Mouse (Mus musculus) lung, postnatal 14 days (tissue): Measurements from ENCODE around the gene Tent5c.
A peak's percentile ranks its signal among the peaks of the same experiment; 100 is the strongest.
"Not testable (repeated sequence)": the region's sequence is repeated elsewhere in the genome, so short reads cannot be mapped to it uniquely, and the experiment has no call there.

Experiments
- DNase-seq: peaks from one replicate; pipeline ENCODE4 v3.0.0; 2021

The Tent5c gene

DNA sequence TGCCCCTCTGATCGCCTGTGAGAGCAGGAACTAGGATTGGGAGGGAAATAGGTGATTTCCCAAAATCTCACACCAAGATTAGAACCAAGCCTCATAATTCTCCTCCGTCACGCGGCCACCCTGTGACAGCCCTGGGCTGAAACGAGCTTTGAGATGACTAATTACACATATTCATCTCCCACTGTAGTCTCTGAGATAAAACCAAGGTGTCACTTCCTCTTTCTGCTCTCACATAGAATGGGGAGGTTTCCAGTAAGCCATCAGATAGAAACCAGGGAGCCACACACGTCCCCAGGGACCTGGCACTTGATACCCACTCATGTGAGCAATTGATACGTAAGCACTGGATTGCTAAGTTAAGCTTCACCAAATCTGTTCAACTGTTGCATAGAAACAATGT is 52.4 kb downstream of the Tent5c start:
- no peak for DNase-seq

DNA sequence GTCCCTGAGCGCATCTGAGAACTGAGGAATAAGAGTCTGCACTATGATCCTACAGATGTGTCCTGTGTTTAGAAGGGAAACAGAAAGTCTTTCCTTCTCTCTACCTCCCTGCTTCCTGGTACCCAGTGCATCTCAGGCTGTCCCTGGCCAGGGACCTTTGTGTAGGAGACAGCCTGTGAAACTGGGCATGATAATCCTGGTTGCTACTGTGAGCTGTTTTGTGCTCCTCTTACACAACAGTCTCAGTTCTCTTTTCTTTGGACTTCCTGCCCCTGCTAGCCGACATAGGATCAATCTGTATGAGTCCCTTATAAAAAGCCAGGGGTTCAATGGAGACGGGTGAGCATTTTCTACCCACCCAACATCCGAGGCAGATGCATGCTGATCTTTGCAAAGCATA is 57.4 kb downstream of the Tent5c start:
- DNase-seq = no peak

DNA sequence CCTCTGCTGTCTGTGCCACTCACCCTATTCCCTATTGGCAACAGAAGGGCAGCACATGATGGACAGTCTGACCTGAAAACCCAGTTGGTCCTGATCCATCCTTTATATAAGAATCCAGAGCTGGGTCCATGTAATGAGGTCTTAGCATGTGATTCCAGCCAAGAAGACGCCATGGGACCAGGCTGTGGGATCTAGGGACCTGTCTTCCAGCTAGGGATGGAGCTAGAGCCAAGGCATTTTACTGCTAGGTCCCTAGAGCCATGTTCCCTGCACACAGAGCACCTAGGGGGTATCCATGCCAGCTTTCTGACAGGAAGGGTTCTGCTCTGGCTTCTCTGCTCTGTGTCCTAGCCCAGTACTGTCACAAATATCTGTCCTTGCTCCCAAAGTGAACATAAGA is 58.4 kb downstream of the Tent5c start:
- DNase-seq = no peak

GRCm38 (mm10) chr3:100430101-100430500 is 59.0 kb downstream of the Tent5c start:
- no peak for DNase-seq

DNA sequence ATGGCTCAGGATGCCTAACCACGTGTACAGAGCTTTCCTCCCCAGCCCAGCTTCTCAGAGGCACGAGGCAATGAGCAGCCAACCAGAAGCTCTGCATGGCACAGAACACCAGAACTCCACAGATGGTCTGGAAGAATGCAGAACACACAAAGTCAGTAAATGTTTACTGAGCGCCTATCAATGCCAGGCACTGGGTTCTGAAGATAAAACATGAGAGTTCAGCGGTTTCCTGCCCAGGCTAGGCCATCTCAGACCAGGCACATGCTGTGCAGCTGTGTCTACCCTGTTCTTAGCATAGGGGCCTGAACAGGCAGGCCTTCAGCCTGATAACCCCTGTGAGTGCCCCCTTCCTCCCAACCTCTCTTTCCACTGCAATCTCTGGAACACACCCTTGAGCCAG is 59.5 kb downstream of the Tent5c start:
- no peak for DNase-seq

DNA sequence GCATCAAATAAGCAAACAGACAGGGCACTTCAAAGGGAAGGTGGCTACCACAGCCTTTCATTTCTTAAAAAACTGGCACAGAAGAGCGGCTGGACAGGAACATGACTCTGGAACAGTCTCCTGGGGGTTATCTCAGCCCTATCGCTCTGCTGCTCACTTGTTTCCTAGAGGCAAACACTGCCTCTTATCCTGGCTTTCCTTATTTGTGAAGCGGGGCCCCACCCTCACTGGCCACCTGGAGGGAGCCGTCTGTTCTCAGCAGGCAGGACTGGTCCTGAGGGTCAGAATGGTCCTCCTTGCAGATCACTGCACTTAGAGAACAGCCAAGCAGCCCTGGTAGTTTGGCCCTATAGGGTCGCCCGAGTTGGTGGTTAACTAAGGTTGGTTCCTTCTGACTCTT is 61.6 kb downstream of the Tent5c start:
- DNase-seq = no peak

DNA sequence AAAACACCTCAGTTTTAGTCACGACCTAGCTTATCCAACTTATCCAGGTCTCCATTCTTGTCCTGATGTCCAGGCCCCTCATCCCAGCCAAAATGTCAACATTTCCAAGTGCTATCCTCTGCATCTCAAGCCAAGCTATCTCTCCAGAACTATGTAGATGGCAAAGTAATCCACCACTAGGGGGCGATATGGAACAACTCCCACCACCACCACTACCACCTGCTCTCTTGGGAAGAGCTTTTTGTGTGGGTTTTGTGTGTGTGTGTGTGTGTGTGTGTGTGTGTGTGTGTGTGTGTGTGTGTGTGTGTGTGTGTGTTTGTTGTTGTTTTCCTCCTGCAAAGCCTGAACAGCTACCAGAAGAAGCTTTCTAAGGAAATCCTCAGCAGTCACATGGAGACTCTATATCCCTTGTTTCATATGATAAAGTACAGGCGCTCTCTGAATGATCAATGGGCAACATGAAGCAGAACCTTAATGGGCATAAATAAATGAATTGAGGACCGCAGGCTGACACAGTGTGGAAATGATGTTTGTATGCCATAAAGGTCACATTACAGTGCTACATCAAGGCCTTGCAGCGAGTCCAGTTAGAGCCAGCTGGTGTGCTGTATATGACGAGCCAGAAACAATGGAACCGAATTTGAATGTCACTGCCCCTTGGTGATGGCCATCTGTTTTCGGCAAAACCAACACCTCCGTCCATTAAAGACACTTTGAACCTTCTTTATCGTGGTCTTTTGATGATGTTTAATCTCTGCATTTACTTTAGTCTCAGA is 66.5 kb downstream of the Tent5c start:
- peak; percentile 72 for DNase-seq

GRCm38 (mm10) chr3:100421354-100421753 is 67.8 kb downstream of the Tent5c start:
- DNase-seq = no peak

DNA sequence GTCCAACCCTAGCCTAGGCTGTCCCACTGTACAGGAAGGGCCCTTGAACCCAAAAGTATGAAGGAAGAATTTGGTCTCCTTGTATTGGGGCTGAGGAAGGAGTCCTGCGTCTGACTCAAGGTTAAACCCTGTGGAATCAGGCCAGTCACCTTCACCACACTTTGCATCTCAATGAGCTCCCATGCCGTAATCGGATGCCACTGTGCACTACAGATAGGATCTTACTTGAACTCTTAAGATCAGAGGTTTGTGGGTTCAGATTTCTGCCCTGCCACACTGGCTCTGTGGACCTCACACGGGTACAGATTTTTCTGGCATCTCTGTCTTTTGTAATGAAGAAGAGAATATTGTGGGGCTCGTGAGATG is 68.5 kb downstream of the Tent5c start:
- DNase-seq = no peak

GRCm38 (mm10) chr3:100419962-100420690 is 69.0 kb downstream of the Tent5c start:
- DNase-seq = no peak

DNA sequence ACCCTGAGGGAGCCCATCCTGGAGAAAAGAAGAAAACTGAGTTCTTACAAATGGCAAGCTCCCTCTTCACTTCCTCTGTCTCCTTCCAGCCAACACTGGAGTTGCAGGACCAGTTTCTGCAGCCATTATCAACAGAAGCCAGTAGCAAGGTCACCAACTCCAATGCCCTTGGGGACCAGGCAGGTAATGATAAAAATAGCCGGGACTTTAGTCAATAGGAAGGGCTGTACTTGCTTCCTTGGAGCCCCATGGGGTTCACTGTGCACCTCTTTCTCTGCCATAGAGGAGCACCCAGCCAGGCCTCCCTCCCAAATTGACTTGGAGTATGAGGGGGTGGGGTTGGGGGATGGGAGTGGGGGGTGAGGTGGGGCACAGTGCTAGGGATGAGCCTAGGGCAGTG is 70.7 kb downstream of the Tent5c start:
- DNase-seq = no peak

- no peak for DNase-seq
Measured at GRCm38 (mm10) chr3:100417772-100418311, 71.3 kb downstream of the Tent5c start.

DNA sequence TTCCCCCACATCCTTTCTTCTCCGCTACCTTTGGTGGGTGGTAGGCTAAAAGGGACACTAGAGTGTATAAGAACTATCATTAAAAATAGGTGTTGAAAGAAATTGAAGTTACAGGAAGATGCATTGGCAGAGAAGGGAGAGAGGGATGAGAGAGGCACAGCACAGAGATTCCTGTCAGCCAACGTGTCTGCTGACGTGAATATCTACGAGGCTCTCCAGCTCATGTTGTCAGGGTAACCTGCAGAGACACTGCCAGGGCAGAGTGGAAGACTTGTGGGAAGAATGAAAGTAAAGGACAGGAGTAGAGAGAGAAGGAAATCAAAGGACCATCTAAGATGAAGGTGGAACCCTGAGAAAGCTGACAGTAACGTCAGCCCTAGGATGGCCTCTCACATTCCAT is 73.5 kb downstream of the Tent5c start:
- DNase-seq = no peak

DNA sequence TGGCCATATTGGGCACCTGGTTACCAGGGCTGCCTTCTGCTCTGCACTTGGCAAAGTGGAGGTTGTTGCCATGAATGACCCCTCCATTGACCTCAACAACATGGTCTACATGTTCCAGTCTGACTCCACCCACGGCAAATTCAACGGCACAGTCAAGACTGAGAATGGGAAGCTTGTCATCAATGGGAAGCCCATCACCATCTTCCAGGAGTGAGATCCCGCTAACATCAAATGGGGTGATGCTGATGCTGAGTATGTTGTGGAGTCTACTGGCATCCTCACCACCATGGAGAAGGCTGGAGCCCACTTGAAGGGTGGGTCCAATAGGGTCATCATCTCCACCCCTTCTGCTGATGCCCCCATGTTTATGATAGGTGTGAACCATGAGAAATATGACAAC is 75.5 kb downstream of the Tent5c start:
- DNase-seq = not testable (repeated sequence)

- DNase-seq = no peak
Measured at GRCm38 (mm10) chr3:100411945-100412344, 77.2 kb downstream of the Tent5c start.

DNA sequence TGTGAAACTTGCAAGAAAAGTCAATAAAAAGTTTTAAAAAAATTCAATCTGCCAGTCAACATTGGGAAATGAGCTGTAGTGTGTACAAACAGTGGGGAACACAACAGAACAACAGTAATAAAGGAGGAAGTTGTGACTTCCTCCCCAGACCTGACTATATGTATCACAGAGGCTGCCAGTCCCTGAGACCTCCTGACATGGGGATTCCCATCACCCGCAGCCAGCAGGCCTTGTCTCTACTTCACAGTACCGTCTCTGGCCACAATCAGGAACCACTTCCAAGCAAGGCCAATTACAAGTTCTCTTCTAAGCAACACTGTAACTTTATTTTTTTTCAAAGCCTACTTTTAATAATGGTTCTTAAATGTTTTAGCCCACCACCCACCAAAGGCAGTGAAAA is 79.8 kb downstream of the Tent5c start:
- DNase-seq = no peak

GRCm38 (mm10) chr3:100408351-100409043 is 80.6 kb downstream of the Tent5c start:
- DNase-seq = no peak

DNA sequence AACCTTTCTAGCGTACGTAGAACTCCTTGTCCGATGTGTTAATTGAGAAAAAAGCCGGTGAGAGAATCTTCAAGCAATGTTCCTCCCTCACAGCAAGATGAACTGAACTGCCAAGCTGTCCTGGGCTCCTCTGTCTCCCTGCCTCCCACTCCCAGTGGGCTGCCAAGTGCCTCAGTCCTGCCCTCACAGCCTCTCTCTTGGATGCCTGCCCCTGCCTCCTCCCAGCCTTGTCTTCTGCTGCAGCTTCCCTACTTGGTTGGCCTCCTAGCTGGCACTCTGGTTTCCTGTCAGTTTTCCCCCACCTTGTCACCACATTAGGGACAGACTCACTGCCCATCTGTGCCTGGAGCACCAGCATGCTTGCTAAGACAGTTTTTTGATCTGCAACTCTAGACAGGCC is 86.5 kb downstream of the Tent5c start:
- DNase-seq = no peak
